Mouse (Mus musculus): ENCODE results near the gene Prap1.
A peak's percentile ranks its signal among the peaks of the same experiment; 100 is the strongest.
"Not testable (repeated sequence)": the region's sequence is repeated elsewhere in the genome, so short reads cannot be mapped to it uniquely, and the experiment has no call there.

Prap1 gene

GRCm38 (mm10) chr7:140134033-140134432 lies 40.8 kb downstream of the Prap1 start:
- DNase-seq (ENCODE audit: low spot score) = not testable (repeated sequence)

GRCm38 (mm10) chr7:140135106-140135770 lies 42.0 kb downstream of the Prap1 start:
- DNase-seq (ENCODE audit: low spot score) = no peak

- peak; percentile 92 for DNase-seq (ENCODE audit: low spot score)
Observed at GRCm38 (mm10) chr7:140137135-140138020, 44.2 kb downstream of the Prap1 start, which contains the start of gene Mtg1. Mtg1 (plus strand) TSS chr7:140137564.

GRCm38 (mm10) chr7:140138021-140138310 lies 44.8 kb downstream of the Prap1 start:
- peak; percentile 28 for DNase-seq (ENCODE audit: low spot score)

- peak; percentile 66 for DNase-seq (ENCODE audit: low spot score)
Observed at GRCm38 (mm10) chr7:140141350-140141749, 48.2 kb downstream of the Prap1 start.

GRCm38 (mm10) chr7:140144550-140144949 lies 51.4 kb downstream of the Prap1 start:
- DNase-seq (ENCODE audit: low spot score) = no peak
